Mouse (Mus musculus): ENCODE results near the gene Mxra7.

DNA sequence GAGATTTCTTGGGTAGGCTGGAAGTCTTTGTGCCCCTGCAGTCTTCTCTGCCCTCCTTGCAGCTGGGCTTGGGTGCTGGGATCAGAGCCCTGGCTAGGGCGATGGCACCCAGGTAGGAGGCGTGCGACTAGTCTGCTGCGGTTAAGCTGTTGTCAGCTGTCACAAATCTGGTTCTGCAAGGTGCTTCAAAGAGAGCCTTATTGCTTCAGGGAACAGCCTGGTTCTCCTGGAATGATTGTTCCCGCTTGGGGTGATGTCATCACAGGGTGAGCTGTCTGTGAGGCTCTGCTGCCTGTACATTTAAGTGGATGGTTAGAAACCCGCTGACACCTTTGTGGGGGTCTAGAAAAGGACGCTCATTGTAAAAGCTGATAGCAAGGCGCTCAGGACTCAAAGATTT lies 41.4 kb upstream of the Mxra7 start:
- TF ChIP-seq CTCF (conservative IDR thresholded peaks at IDR 0.05; ENCODE audit: low read length), result no peak
- TF ChIP-seq POU5F1 (IDR thresholded peaks at IDR 0.05; ENCODE audit: borderline replicate concordance, low read length), result no peak
- no peak for TF ChIP-seq NANOG (IDR thresholded peaks at IDR 0.05; ENCODE audit: borderline replicate concordance, low read length)
